28 mouse cellular contexts compared by ENCODE assay signal in genomic region chr13:107458730-107459129, GRCm38 (mm10).
DNase-seq lines count a peak whose midpoint lies in the region; ATAC-seq and TF ChIP-seq lines count a peak whose summit lies in the region.
"Had no signal": no experiment of that assay in that cellular context is flagged by ENCODE, and none has a peak within 500 bp of the region (broad histone marks: within the 10 kb centered on the region; RNA-seq: fewer than 3 reads in every experiment).

No protein-coding gene starts in this region.

- no peak overlapping the region for H3K4me2 ChIP-seq in heart, embryonic 12.5 days
- no peak overlapping the region for H3K4me2 ChIP-seq in intestine, postnatal 0 days (replicated peaks; ENCODE audit: low read depth)
- H3K4me2 ChIP-seq: embryonic facial prominence, embryonic 15.5 days; forebrain, embryonic 12.5 days; heart, embryonic 13.5 days; hindbrain, embryonic 15.5 days; liver, embryonic 11.5 days had no signal

- peak; percentile 65 for DNase-seq in heart, adult 8-10 months (ENCODE audit: low spot score)
- DNase-seq in testis, postnatal 14 days (ENCODE audit: low spot score), result peak; percentile 8
- no peak for DNase-seq in testis, postnatal 10 days (ENCODE audit: low spot score)
- DNase-seq in heart, postnatal 10 days, result peak; percentile 29 to 36
- DNase-seq in thymus, postnatal 10 days (ENCODE audit: low spot score in 2 of 2), result no peak
- DNase-seq: adrenal gland, adult 2 months; adrenal gland, postnatal 36 days; cerebellum, adult 8-10 months; cerebellum, postnatal 25 days; gastrocnemius, adult 2 months; gastrocnemius, postnatal 36 days; kidney, adult 18-20 months; kidney, postnatal 36 days; layer of hippocampus, postnatal 36 days; midbrain, embryonic 14.5 days; thymus, postnatal 14 days had no signal

- H3K4me1 ChIP-seq in heart, embryonic 12.5 days (replicated peaks), result peaks cover 4% of the 10 kb centered on the region; the same call in 1 of the 2 replicates
- H3K4me1 ChIP-seq in intestine, postnatal 0 days (replicated peaks; ENCODE audit: control insufficient read depth, insufficient read depth, low read length), result no peaks in the 10 kb centered on the region
- H3K4me1 ChIP-seq: embryonic facial prominence, embryonic 15.5 days had no signal

- H3K4me3 ChIP-seq in heart, embryonic 12.5 days, result no peak overlapping the region
- H3K4me3 ChIP-seq in intestine, postnatal 0 days (ENCODE audit: low read depth, low read length), result no peak overlapping the region
- H3K4me3 ChIP-seq: embryonic facial prominence, embryonic 10.5 days; embryonic facial prominence, embryonic 15.5 days; forebrain, embryonic 12.5 days; gastrocnemius, adult 2 months; heart, embryonic 13.5 days; hindbrain, embryonic 10.5 days; hindbrain, embryonic 15.5 days; layer of hippocampus, adult 2 months had no signal

- no peaks in the 10 kb centered on the region for H3K36me3 ChIP-seq in heart, embryonic 12.5 days
- H3K36me3 ChIP-seq in intestine, postnatal 0 days (ENCODE audit: control insufficient read depth, insufficient read depth), result no peaks in the 10 kb centered on the region
- H3K36me3 ChIP-seq: embryonic facial prominence, embryonic 10.5 days; embryonic facial prominence, embryonic 15.5 days; forebrain, embryonic 12.5 days; heart, embryonic 13.5 days; hindbrain, embryonic 10.5 days; hindbrain, embryonic 15.5 days had no signal

- H3K9ac ChIP-seq in heart, embryonic 12.5 days, result no peak overlapping the region
- no peak overlapping the region for H3K9ac ChIP-seq in intestine, postnatal 0 days (ENCODE audit: low read depth, low read length)
- H3K9ac ChIP-seq: embryonic facial prominence, embryonic 15.5 days; forebrain, embryonic 12.5 days; heart, embryonic 13.5 days; hindbrain, embryonic 15.5 days had no signal

- no peak for ATAC-seq in heart, embryonic 12.5 days (ENCODE audit: insufficient number of reproducible peaks, low FRiP score)
- ATAC-seq in intestine, postnatal 0 days, result no peak
- ATAC-seq: CD4-positive, CD25-positive, alpha-beta regulatory T cell, adult 4 months; inflammation-experienced regulatory T-cells, adult 6 months had no signal

- WGBS in heart, embryonic 12.5 days, result 64% methylated on average over 4 of the region's 4 CpGs
- WGBS in intestine, postnatal 0 days, result 76% methylated on average over 4 of the region's 4 CpGs

- H3K27ac ChIP-seq in heart, embryonic 12.5 days (ENCODE audit: poor library complexity, severe bottlenecking), result no peak overlapping the region
- H3K27ac ChIP-seq in intestine, postnatal 0 days (ENCODE audit: low read depth, low read length), result no peak overlapping the region
- H3K27ac ChIP-seq: embryonic facial prominence, embryonic 10.5 days; embryonic facial prominence, embryonic 15.5 days; forebrain, embryonic 12.5 days; gastrocnemius, adult 2 months; heart, embryonic 13.5 days; hindbrain, embryonic 10.5 days; hindbrain, embryonic 15.5 days; layer of hippocampus, adult 2 months had no signal

- TF ChIP-seq CTCF in intestine, postnatal 0 days (IDR thresholded peaks at IDR 0.05; ENCODE audit: low read depth), result no peak

- no peaks in the 10 kb centered on the region for H3K9me3 ChIP-seq in heart, embryonic 12.5 days (replicated peaks)
- H3K9me3 ChIP-seq in intestine, postnatal 0 days (ENCODE audit: control insufficient read depth), result no peaks in the 10 kb centered on the region
- H3K9me3 ChIP-seq: embryonic facial prominence, embryonic 10.5 days; embryonic facial prominence, embryonic 15.5 days; forebrain, embryonic 12.5 days; heart, embryonic 13.5 days; hindbrain, embryonic 10.5 days; hindbrain, embryonic 15.5 days had no signal

- H3K27me3 ChIP-seq in heart, embryonic 12.5 days (replicated peaks), result 0 out of 2 replicates have a peak, but pooled peaks cover 4% of the 10 kb centered on the region
- no peaks in the 10 kb centered on the region for H3K27me3 ChIP-seq in intestine, postnatal 0 days (replicated peaks; ENCODE audit: control insufficient read depth, insufficient read depth, low read length)
- H3K27me3 ChIP-seq: forebrain, embryonic 12.5 days; heart, embryonic 13.5 days; hindbrain, embryonic 15.5 days had no signal

- intact Hi-C loops in heart, postnatal 10 days (cut with DNase I), result no loop called here

Comparison
In these comparisons a context has a peak if more than half of its experiments do, and no peak if none do; other contexts are left out.
1. DNase-seq: peak in heart, adult 8-10 months (single experiment), testis, postnatal 14 days (single experiment) and heart, postnatal 10 days (2 of 2); none in testis, postnatal 10 days (single experiment) and thymus, postnatal 10 days (0 of 2).